Mouse (Mus musculus): ENCODE measurements around the gene Stmnd1. TPM values are rescaled to one million over a fixed set of nuclear protein-coding genes. Genes with fewer than 3 reads are reported as not detected.
"Not testable (repeated sequence)": the region's sequence is repeated elsewhere in the genome, so short reads cannot be mapped to it uniquely, and the experiment has no call there.

Stmnd1 gene
- polyA plus RNA-seq, 1 experiment from 2014 or later, result 4.2 TPM

DNA sequence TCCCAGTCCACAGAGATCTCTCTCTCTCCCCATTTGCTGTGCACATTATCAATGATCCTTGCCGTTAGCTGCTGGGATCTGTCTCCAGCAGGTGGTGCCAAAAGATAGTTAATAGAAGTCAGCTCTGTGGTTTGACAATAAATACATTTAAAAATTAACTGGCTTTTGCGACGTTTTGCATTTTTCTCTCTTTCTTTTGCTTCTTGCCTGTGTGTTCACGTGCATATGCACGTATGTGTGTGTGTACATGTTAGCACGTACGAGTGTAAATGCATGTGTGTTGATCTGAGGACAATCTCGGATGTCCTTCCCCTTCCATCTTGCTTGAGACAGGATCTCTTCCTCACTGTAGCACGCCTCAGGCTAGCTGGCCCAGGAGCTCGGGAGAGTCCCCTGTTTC is 37.3 kb downstream of the Stmnd1 start:
- Histone ChIP-seq H3K4me3 (ENCODE audit: low read depth, low read length) (no peak overlapping the region), H3K36me3 (ENCODE audit: insufficient read depth, low read length) (no peaks in the 10 kb centered on the region), H3K4me1 (ENCODE audit: insufficient read depth, low read depth, low read length) (no peaks in the 10 kb centered on the region), H3K27ac (ENCODE audit: low read length) (no peak overlapping the region), H3K27me3 (replicated peaks; ENCODE audit: insufficient read depth, low read length) (no peaks in the 10 kb centered on the region), H3K9ac (replicated peaks; ENCODE audit: low read depth) (no peak overlapping the region), H3K9me3 (ENCODE audit: low read length) (no peaks in the 10 kb centered on the region), H3K4me2 (replicated peaks; ENCODE audit: low read depth, low read length) (no peak overlapping the region)
- ATAC-seq (no peak), DNase-seq (ENCODE audit: low spot score) (peak; percentile 76)
- 36% methylated on average over 10 of the region's 10 CpGs for WGBS
- no peak for TF ChIP-seq EP300 (IDR thresholded peaks at IDR 0.05)
- peak; percentile 81 for TF ChIP-seq CTCF (IDR thresholded peaks at IDR 0.05)

DNA sequence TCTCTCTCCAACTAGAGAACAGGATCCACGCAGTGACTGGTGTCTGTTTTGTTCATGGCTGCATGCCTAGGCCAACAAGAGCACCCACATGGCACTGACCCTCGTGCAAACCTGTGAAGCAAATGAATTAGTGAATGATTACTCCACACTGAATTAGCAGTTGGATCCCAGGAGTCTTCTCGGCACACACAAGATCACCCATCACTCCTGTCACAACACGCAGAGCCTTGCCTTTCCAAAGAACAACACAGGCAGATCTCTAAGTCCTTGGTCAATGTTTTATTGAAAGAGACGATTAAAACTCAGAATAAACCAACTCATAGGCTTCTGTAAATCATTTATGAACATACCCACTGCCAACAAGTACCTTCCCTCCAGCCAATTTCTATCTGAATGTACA is 39.7 kb downstream of the Stmnd1 start:
- no peak for DNase-seq (ENCODE audit: low spot score)

DNA sequence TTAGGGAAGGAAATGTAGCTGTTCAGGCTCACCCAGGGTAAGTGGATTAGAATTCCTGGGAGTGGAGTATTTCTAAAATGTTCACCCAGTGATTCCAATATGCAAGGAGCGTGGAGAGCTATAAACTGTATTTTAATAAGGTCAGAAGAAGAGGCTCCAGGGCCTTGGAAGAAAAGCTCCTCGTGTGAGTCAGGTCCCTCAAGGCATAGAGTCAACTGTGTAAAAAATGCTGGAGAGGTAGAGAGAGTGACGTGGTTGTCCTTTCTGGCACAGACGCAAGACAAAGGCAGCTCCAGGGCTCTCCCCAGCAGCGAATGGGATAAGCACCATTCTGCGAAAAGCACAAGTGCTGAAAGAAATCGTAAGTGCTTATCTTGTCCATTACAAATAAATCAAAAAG is 41.6 kb downstream of the Stmnd1 start:
- Histone ChIP-seq H3K36me3 (ENCODE audit: insufficient read depth, low read length) (no peaks in the 10 kb centered on the region), H3K4me3 (ENCODE audit: low read depth, low read length) (no peak overlapping the region), H3K9ac (replicated peaks; ENCODE audit: low read depth) (no peak overlapping the region), H3K9me3 (ENCODE audit: low read length) (no peaks in the 10 kb centered on the region), H3K27me3 (replicated peaks; ENCODE audit: insufficient read depth, low read length) (no peaks in the 10 kb centered on the region), H3K4me2 (replicated peaks; ENCODE audit: low read depth, low read length) (no peak overlapping the region), H3K27ac (ENCODE audit: low read length) (no peak overlapping the region), H3K4me1 (ENCODE audit: insufficient read depth, low read depth, low read length) (no peaks in the 10 kb centered on the region)
- ATAC-seq (no peak), DNase-seq (ENCODE audit: low spot score) (no peak)
- TF ChIP-seq EP300 (IDR thresholded peaks at IDR 0.05) (no peak), CTCF (IDR thresholded peaks at IDR 0.05) (no peak)
- 81% methylated on average over 7 of the region's 7 CpGs for WGBS

More for the DNA sequence above, 39.7 kb downstream of the Stmnd1 start:
- Histone ChIP-seq H3K9ac (replicated peaks; ENCODE audit: low read depth) (no peak overlapping the region), H3K27ac (ENCODE audit: low read length) (no peak overlapping the region), H3K4me2 (replicated peaks; ENCODE audit: low read depth, low read length) (no peak overlapping the region), H3K36me3 (ENCODE audit: insufficient read depth, low read length) (no peaks in the 10 kb centered on the region), H3K4me1 (ENCODE audit: insufficient read depth, low read depth, low read length) (no peaks in the 10 kb centered on the region), H3K9me3 (ENCODE audit: low read length) (no peaks in the 10 kb centered on the region), H3K4me3 (ENCODE audit: low read depth, low read length) (no peak overlapping the region), H3K27me3 (replicated peaks; ENCODE audit: insufficient read depth, low read length) (no peaks in the 10 kb centered on the region)
- TF ChIP-seq EP300 (IDR thresholded peaks at IDR 0.05) (no peak), CTCF (IDR thresholded peaks at IDR 0.05) (no peak)
- WGBS, result 74% methylated on average over 5 of the region's 5 CpGs
- no peak for ATAC-seq

DNA sequence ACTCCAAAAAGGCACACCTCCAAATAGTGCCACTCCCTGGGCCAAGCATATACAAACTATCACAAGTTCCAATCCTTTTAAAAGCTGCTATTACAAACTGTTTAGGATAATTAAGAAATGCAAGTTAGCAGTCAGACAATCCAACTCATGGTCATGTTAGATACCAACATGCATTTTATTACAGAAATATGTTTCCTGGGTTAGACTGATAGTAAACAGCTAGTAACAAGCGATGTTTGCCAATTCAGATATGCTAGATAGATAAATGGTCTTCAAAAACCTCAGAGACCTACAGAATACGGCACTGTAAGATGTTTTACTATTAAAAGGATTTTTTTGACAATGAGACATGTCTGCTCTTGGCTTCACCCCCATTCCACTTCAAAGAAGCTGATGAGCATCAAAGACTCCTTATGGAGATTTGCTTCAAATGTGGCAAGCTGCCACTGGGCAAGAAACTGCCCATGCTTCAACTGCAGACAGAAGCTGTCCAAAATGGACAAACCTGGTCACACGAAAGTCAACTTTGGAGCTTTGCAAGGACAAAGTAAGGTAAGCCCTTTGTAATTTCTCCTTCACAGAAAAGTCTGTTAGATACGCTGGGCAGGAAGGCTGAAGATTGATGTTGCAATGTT is 52.9 kb downstream of the Stmnd1 start:
- Histone ChIP-seq H3K9me3 (ENCODE audit: low read length) (no peaks in the 10 kb centered on the region), H3K27me3 (replicated peaks; ENCODE audit: insufficient read depth, low read length) (no peaks in the 10 kb centered on the region), H3K27ac (ENCODE audit: low read length) (no peak overlapping the region), H3K4me3 (ENCODE audit: low read depth, low read length) (no peak overlapping the region), H3K36me3 (ENCODE audit: insufficient read depth, low read length) (no peaks in the 10 kb centered on the region), H3K4me1 (ENCODE audit: insufficient read depth, low read depth, low read length) (no peaks in the 10 kb centered on the region), H3K9ac (replicated peaks; ENCODE audit: low read depth) (no peak overlapping the region), H3K4me2 (replicated peaks; ENCODE audit: low read depth, low read length) (no peak overlapping the region)
- TF ChIP-seq EP300 (IDR thresholded peaks at IDR 0.05), result no peak
- no peak for TF ChIP-seq CTCF (IDR thresholded peaks at IDR 0.05)
- 66% methylated on average over 4 of the region's 4 CpGs for WGBS
- ATAC-seq (no peak), DNase-seq (ENCODE audit: low spot score) (no peak)

DNA sequence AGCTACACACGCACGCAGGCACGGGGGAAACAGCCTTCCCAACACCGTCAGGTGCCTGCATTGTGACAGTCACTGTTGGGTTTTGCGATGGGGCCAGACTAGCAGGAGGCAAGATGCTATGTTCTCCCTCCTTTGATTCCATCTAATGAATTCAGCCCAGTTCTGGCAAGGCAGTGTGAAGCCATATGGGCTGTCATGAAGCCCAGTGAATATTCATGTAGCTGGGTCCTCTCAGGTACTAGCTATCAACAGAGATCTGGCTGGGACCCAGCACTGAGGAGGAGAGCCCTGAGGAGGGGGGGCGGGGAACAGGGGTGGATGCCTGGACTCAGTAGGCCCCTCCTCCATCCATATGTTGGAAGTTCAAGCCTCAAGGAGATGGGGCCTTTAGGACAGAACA is 61.5 kb downstream of the Stmnd1 start:
- no peak overlapping the region for H3K9ac ChIP-seq (replicated peaks; ENCODE audit: low read depth)
- TF ChIP-seq CTCF (IDR thresholded peaks at IDR 0.05) (no peak), EP300 (IDR thresholded peaks at IDR 0.05) (no peak)
- no peaks in the 10 kb centered on the region for H3K4me1 ChIP-seq (ENCODE audit: insufficient read depth, low read depth, low read length)
- no peak for DNase-seq (ENCODE audit: low spot score)
- no peaks in the 10 kb centered on the region for H3K27me3 ChIP-seq (replicated peaks; ENCODE audit: insufficient read depth, low read length)
- no peaks in the 10 kb centered on the region for H3K36me3 ChIP-seq (ENCODE audit: insufficient read depth, low read length)
- H3K4me2 ChIP-seq (replicated peaks; ENCODE audit: low read depth, low read length), result no peak overlapping the region
- ATAC-seq, result no peak
- no peaks in the 10 kb centered on the region for H3K9me3 ChIP-seq (ENCODE audit: low read length)
- no peak overlapping the region for H3K4me3 ChIP-seq (ENCODE audit: low read depth, low read length)
- H3K27ac ChIP-seq (ENCODE audit: low read length), result no peak overlapping the region
- 62% methylated on average over 6 of the region's 6 CpGs for WGBS

DNA sequence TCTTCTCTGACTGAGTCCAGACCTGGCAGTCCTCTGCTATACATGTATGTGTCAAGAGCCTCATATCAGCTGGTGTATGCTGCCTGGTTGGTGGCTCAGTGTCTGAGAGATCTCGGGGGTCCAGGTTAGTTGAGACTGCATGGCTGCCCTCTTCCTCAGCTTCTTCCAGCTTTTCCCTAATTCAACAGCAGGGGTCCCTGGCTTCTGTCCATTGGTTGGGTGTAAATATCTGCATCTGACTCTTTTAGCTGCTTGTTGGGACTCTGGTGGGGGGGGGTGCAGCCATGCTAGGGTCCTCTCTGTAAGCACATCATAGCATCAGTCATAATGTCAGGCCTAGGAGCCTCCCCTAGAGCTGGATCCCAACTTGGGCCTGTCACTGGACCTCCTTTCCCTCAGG is 62.8 kb downstream of the Stmnd1 start:
- not testable (repeated sequence) for H3K27ac ChIP-seq (ENCODE audit: low read length); H3K36me3 ChIP-seq (ENCODE audit: insufficient read depth, low read length); ATAC-seq; H3K4me3 ChIP-seq (ENCODE audit: low read depth, low read length); DNase-seq (ENCODE audit: low spot score); H3K4me1 ChIP-seq (ENCODE audit: insufficient read depth, low read depth, low read length); H3K27me3 ChIP-seq (replicated peaks; ENCODE audit: insufficient read depth, low read length); H3K9me3 ChIP-seq (ENCODE audit: low read length); H3K4me2 ChIP-seq (replicated peaks; ENCODE audit: low read depth, low read length); H3K9ac ChIP-seq (replicated peaks; ENCODE audit: low read depth)
- whole genome bisulfite sequencing, result 74% methylated on average over 1 of the region's 1 CpGs

DNA sequence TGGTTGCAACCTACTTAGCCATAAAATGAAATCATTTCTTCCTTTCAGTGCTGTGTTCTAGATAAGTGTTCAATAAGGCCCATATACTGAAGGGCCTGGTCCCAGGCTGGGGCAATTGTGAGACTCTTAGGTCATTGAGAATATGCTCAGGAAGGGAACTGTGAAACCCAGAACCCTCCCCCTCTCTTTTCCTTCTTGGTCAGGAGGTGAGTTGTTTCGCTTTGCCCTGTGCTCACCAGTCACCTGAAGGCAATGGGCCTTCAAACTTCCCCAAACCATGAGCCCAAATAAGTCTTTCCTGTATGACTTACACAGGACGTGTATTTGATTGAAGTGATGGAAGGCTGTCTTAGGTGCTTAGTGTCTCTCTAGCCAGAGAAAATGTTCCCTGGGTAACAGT is 64.3 kb downstream of the Stmnd1 start:
- H3K4me2 ChIP-seq (replicated peaks; ENCODE audit: low read depth, low read length), result no peak overlapping the region
- 58% methylated on average over 2 of the region's 2 CpGs for WGBS
- TF ChIP-seq EP300 (IDR thresholded peaks at IDR 0.05), result no peak
- no peak for TF ChIP-seq CTCF (IDR thresholded peaks at IDR 0.05)
- DNase-seq (ENCODE audit: low spot score) (no peak), ATAC-seq (no peak)
- no peak overlapping the region for H3K4me3 ChIP-seq (ENCODE audit: low read depth, low read length)
- H3K36me3 ChIP-seq (ENCODE audit: insufficient read depth, low read length), result no peaks in the 10 kb centered on the region
- no peaks in the 10 kb centered on the region for H3K9me3 ChIP-seq (ENCODE audit: low read length)
- no peak overlapping the region for H3K9ac ChIP-seq (replicated peaks; ENCODE audit: low read depth)
- H3K4me1 ChIP-seq (ENCODE audit: insufficient read depth, low read depth, low read length), result no peaks in the 10 kb centered on the region
- H3K27ac ChIP-seq (ENCODE audit: low read length), result no peak overlapping the region
- H3K27me3 ChIP-seq (replicated peaks; ENCODE audit: insufficient read depth, low read length), result no peaks in the 10 kb centered on the region
